Mouse (Mus musculus): ENCODE measurements around the gene Nudt2.
"Not testable (repeated sequence)": the region's sequence is repeated elsewhere in the genome, so short reads cannot be mapped to it uniquely, and the experiment has no call there.

The Nudt2 gene

DNA sequence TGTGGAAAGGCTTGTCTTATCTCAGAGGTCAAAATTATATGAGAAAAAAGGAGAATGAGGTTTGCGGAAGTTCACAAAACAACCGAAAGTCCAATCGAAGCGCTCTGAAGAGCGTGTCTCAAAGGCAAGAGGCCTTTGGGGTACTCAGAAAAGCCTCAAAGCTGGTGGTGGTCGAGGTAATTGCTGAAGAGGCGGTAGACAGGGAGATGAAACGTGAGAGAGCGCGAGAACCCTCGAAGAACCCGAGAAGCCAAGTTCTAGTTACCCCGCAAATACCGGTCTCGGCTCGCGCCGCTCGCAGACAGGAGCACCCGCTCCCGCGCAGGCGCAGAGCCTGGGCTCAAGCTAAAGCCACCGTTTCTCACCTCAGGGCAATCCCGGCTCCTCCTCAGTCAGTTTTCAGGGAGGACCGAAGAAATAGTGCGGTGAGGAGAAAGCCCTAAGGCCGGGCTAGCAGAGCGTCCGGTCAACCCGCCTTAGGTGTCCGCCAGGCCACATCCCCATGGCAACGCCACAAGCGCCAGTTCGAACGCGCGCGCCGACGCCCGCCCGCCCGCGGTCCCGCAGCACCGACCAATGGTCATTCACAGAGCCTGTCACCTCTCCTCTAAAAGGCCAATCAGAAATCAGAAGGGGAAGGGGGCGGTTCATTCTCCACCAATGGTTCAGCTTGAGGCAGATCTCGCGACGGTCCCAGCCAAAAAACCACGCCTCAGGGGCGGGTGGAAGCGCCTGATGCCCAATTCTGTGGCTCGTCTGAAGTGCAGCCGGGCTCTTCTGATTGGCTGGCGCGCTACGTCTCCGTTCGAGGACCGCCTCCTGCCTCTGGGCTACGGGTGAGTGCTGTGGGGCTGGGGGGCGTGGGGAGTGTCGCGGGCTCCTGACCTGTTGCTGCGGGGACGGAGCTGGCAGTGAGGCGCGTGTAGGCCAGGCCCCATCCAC, at the start of gene Nudt2, which contains the start of gene Kif24:
Gene Nudt2 (plus strand): TSS at position 807 of the 942 bp plus-strand sequence.
Gene Kif24 (minus strand): TSS at position 543 of the 942 bp plus-strand sequence.
- no peaks in the 10 kb centered on the region for H3K27me3 ChIP-seq (ENCODE audit: insufficient read depth, low read length)
- peaks cover 41% of the 10 kb centered on the region for H3K9me3 ChIP-seq (ENCODE audit: low read length)
- TF ChIP-seq CTCF (conservative IDR thresholded peaks at IDR 0.05; ENCODE audit: low read length) = no peak
- no peak for TF ChIP-seq POU5F1 (IDR thresholded peaks at IDR 0.05; ENCODE audit: borderline replicate concordance, low read length)
- TF ChIP-seq NANOG (IDR thresholded peaks at IDR 0.05; ENCODE audit: borderline replicate concordance, low read length) = no peak
- peaks cover 27% of the 10 kb centered on the region for H3K4me1 ChIP-seq (replicated peaks; ENCODE audit: low read depth, low read length)
- H3K4me3 ChIP-seq (replicated peaks; ENCODE audit: low read length) = peak within 1 kb of the TSS; percentile 93
- H3K36me3 ChIP-seq (ENCODE audit: insufficient read depth, low read length) = peaks cover 33% of the 10 kb centered on the region

DNA sequence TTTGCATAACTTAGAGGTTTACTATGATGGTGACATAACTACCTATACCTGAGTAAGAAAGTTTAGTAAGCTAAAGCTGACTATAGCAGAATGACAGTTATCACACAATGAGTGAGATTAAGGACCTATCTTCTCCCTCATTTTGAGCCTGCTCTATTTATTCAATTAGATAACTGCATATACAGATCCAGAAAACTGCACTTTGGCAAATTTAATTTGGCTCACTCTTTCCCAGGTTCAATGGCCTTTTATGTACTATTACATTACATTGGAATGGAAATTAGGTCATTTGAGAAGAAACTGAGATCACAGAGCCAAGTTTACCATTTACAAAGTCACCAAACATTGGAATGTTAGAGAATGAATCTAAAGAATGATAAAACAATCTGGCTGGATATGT, 48.0 kb upstream of the Nudt2 start:
- Histone ChIP-seq H3K27me3 (ENCODE audit: insufficient read depth, low read length) (no peaks in the 10 kb centered on the region), H3K36me3 (ENCODE audit: insufficient read depth, low read length) (no peaks in the 10 kb centered on the region), H3K4me3 (replicated peaks; ENCODE audit: low read length) (no peak overlapping the region), H3K4me1 (replicated peaks; ENCODE audit: low read depth, low read length) (no peaks in the 10 kb centered on the region), H3K9me3 (ENCODE audit: low read length) (no peaks in the 10 kb centered on the region)
- TF ChIP-seq CTCF (conservative IDR thresholded peaks at IDR 0.05; ENCODE audit: low read length) (no peak), NANOG (IDR thresholded peaks at IDR 0.05; ENCODE audit: borderline replicate concordance, low read length) (no peak), POU5F1 (IDR thresholded peaks at IDR 0.05; ENCODE audit: borderline replicate concordance, low read length) (no peak)

DNA sequence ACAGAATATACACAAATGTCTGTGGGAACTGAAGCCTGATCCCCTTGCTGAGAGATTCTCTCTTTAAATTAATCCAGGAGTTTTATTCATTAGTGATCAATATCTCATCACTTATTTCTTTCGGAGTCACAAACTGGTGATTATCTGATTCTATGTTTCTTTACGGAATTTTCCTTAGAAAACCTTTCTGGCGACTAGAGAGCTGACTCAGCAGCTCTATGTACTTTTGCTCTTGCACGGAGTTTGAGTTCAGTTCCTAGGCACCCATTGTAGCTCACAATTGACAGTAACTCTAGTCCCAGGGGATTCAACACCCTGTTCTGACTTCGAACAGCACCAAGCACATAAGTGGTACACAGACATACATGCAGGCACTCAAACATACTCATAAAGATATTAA, 26.0 kb upstream of the Nudt2 start:
- Histone ChIP-seq H3K9me3 (ENCODE audit: low read length) (no peaks in the 10 kb centered on the region), H3K4me3 (replicated peaks; ENCODE audit: low read length) (no peak overlapping the region), H3K27me3 (ENCODE audit: insufficient read depth, low read length) (no peaks in the 10 kb centered on the region), H3K36me3 (ENCODE audit: insufficient read depth, low read length) (0 out of 2 replicates have a peak, but pooled peaks cover 4% of the 10 kb centered on the region), H3K4me1 (replicated peaks; ENCODE audit: low read depth, low read length) (peaks cover 9% of the 10 kb centered on the region)
- TF ChIP-seq CTCF (conservative IDR thresholded peaks at IDR 0.05; ENCODE audit: low read length) = no peak
- no peak for TF ChIP-seq NANOG (IDR thresholded peaks at IDR 0.05; ENCODE audit: borderline replicate concordance, low read length)
- no peak for TF ChIP-seq POU5F1 (IDR thresholded peaks at IDR 0.05; ENCODE audit: borderline replicate concordance, low read length)

DNA sequence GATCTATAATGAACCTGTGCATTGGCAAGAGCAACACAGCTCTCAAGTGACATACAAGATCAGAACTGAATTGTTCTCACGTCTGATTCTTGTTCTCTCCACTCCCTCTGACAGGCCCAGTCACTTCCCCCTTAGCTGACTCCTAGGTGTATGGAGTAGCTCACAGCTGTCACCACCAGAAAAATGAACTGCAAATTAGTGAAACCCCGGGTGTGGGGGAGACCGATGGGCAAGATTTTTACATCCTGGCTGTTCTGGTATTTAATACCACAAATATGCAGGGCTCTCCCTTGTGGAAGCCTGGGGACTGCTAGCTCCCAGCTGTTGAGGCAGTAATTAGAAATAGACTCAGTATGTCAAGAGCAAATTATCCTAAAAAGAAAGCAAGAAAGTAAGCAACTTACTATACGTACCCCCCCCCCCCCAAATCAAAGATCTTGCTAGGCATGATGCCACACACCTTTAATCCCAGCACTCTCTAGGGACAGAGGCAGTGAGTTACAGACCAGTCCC, 22.1 kb upstream of the Nudt2 start:
- no peak for TF ChIP-seq NANOG (IDR thresholded peaks at IDR 0.05; ENCODE audit: borderline replicate concordance, low read length)
- TF ChIP-seq POU5F1 (IDR thresholded peaks at IDR 0.05; ENCODE audit: borderline replicate concordance, low read length) = no peak
- no peak for TF ChIP-seq CTCF (conservative IDR thresholded peaks at IDR 0.05; ENCODE audit: low read length)
- Histone ChIP-seq H3K27me3 (ENCODE audit: insufficient read depth, low read length) (no peaks in the 10 kb centered on the region), H3K36me3 (ENCODE audit: insufficient read depth, low read length) (peaks cover 18% of the 10 kb centered on the region), H3K4me1 (replicated peaks; ENCODE audit: low read depth, low read length) (peaks cover 15% of the 10 kb centered on the region), H3K9me3 (ENCODE audit: low read length) (peaks cover 9% of the 10 kb centered on the region), H3K4me3 (replicated peaks; ENCODE audit: low read length) (no peak overlapping the region)

DNA sequence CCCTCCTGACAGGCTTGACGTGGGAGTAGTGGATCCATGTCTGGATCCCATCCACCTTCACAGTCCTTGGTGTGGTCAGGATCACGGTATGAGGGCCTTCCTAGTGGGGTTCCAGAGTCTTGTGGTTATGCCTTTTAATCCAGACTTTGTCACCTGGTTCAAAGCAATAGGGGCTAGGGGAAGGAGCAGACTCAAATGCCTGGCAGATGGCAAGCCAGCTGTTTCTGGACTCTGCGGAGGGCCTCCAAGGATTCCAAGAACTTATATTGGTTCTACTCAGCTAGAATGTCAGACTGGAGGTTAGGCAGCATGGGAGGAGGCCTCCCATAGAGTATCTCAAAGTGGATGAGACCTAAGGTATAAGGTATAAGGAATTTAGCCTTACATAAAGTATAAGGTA, 17.4 kb upstream of the Nudt2 start:
- TF ChIP-seq CTCF (conservative IDR thresholded peaks at IDR 0.05; ENCODE audit: low read length) = no peak
- no peak for TF ChIP-seq POU5F1 (IDR thresholded peaks at IDR 0.05; ENCODE audit: borderline replicate concordance, low read length)
- no peak for TF ChIP-seq NANOG (IDR thresholded peaks at IDR 0.05; ENCODE audit: borderline replicate concordance, low read length)
- Histone ChIP-seq H3K4me3 (replicated peaks; ENCODE audit: low read length) (no peak overlapping the region), H3K27me3 (ENCODE audit: insufficient read depth, low read length) (no peaks in the 10 kb centered on the region), H3K9me3 (ENCODE audit: low read length) (peaks cover 54% of the 10 kb centered on the region), H3K4me1 (replicated peaks; ENCODE audit: low read depth, low read length) (peaks cover 15% of the 10 kb centered on the region), H3K36me3 (ENCODE audit: insufficient read depth, low read length) (peaks cover 51% of the 10 kb centered on the region)

DNA sequence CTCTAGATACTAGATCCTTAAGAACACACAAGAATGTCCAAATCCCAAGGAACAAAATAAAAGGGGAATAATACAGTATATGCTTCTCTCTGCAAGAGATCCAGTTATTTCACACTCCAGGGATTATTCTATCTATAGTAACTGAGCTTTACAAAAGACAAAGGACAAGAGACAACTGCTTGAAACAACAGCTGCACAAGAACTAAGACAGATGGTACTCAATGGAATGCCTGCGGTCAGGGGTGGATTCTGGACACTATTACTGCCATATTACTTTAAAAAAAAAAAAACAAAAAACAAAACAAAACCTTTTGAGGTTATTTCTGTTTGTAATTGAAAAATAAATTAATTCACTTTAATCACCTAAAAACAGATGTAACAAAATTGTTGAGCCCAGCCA, 4.3 kb upstream of the Nudt2 start:
- H3K9me3 ChIP-seq (ENCODE audit: low read length) = peaks cover 44% of the 10 kb centered on the region
- peaks cover 24% of the 10 kb centered on the region for H3K36me3 ChIP-seq (ENCODE audit: insufficient read depth, low read length)
- no peak for TF ChIP-seq NANOG (IDR thresholded peaks at IDR 0.05; ENCODE audit: borderline replicate concordance, low read length)
- TF ChIP-seq POU5F1 (IDR thresholded peaks at IDR 0.05; ENCODE audit: borderline replicate concordance, low read length) = no peak
- TF ChIP-seq CTCF (conservative IDR thresholded peaks at IDR 0.05; ENCODE audit: low read length) = no peak
- no peaks in the 10 kb centered on the region for H3K27me3 ChIP-seq (ENCODE audit: insufficient read depth, low read length)
- H3K4me3 ChIP-seq (replicated peaks; ENCODE audit: low read length) = no peak overlapping the region
- peaks cover 9% of the 10 kb centered on the region for H3K4me1 ChIP-seq (replicated peaks; ENCODE audit: low read depth, low read length)

DNA sequence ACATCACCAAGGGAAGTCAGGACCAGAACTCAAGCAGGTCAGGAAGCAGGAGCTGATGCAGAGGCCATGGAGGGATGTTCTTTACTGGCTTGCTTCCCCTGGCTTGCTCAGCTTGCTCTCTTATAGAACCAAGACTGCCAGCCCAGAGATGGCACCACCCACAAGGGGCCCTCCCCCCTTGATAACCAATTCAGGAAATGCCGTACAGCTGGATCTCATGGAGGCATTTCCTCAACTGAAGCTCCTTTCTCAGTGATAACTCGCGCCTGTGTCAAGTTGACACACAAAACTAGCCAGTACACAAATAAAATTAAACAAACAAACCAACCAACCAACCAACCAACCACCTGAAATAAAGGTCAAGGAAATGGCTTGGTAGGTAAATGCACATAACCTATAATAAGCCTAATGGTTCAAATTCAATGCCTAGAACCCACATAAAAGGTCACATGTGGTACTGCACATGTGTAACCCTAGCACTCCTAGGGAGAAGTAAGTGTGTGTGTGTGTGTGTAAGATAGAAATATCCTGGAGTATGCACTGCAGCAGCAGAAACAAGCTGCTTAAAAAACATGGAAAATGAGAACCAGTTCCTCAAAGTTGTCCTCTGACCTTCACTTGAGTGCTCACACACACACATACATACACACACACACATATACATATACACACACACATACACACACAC, 1.8 kb upstream of the Nudt2 start:
- Histone ChIP-seq H3K4me1 (replicated peaks; ENCODE audit: low read depth, low read length) (peaks cover 16% of the 10 kb centered on the region), H3K9me3 (ENCODE audit: low read length) (peaks cover 41% of the 10 kb centered on the region), H3K36me3 (ENCODE audit: insufficient read depth, low read length) (peaks cover 33% of the 10 kb centered on the region)
- H3K27me3 ChIP-seq (ENCODE audit: insufficient read depth, low read length); H3K4me3 ChIP-seq (replicated peaks; ENCODE audit: low read length): not testable (repeated sequence)

DNA sequence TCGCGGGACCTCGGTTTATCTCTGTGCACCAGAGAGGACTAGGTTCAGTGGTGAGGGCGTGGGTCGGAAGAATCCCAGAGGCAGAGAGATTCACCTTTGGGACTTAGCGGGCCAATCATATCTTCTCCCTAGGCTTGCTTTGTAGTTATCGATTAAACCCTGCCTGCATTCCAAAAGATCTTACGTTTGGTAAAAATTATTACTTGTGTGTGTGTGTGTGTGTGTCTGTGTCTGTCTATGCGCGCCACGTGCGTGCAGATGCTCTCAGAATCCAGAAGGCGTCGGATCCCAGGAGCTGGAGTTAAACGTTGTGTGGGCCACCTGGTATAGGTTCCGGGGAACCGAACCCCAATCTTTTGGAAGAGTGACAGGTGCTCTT, 325 bp downstream of the Nudt2 start:
- peaks cover 30% of the 10 kb centered on the region for H3K4me1 ChIP-seq (replicated peaks; ENCODE audit: low read depth, low read length)
- TF ChIP-seq POU5F1 (IDR thresholded peaks at IDR 0.05; ENCODE audit: borderline replicate concordance, low read length) (no peak), NANOG (IDR thresholded peaks at IDR 0.05; ENCODE audit: borderline replicate concordance, low read length) (no peak), CTCF (conservative IDR thresholded peaks at IDR 0.05; ENCODE audit: low read length) (no peak)
- H3K4me3 ChIP-seq (replicated peaks; ENCODE audit: low read length) = peak overlapping the region; percentile 93
- H3K27me3 ChIP-seq (ENCODE audit: insufficient read depth, low read length) = no peaks in the 10 kb centered on the region
- H3K36me3 ChIP-seq (ENCODE audit: insufficient read depth, low read length) = peaks cover 33% of the 10 kb centered on the region
- H3K9me3 ChIP-seq (ENCODE audit: low read length) = peaks cover 35% of the 10 kb centered on the region
